Mouse (Mus musculus) thymus, adult 18-20 months (tissue): ENCODE measurements at regions not wholly inside any gene's neighbourhood (a gene's known extent, or its start where the extent isn't known, plus 50 kb on each side); places are given as distances from the start of the nearest gene placed in this dataset.

Experiments used
- DNase-seq, 2 experiments: peaks; one replicate each; pipeline ENCODE4 v3.0.0; 2022; ENCODE audit warnings: mixed read lengths in 2 of 2

- DNase-seq = no peak
Measured at GRCm38 (mm10) chr9:118204456-118204855, 54.5 kb upstream of the Cmc1 start.

GRCm38 (mm10) chr9:118206483-118206882 is 56.5 kb upstream of the Cmc1 start:
- no peak for DNase-seq

- DNase-seq = no peak
Measured at GRCm38 (mm10) chr9:118219696-118220095, 69.7 kb upstream of the Cmc1 start.

- no peak for DNase-seq
Measured at GRCm38 (mm10) chr9:118221186-118221585, 71.2 kb upstream of the Cmc1 start.

GRCm38 (mm10) chr9:118227401-118228061 is 77.6 kb upstream of the Cmc1 start:
- no peak for DNase-seq

GRCm38 (mm10) chr9:118228691-118229427 is 78.9 kb upstream of the Cmc1 start:
- DNase-seq = no peak

GRCm38 (mm10) chr9:118240711-118241110 is 90.7 kb upstream of the Cmc1 start:
- DNase-seq = no peak

GRCm38 (mm10) chr9:118246820-118247628 is 97.0 kb upstream of the Cmc1 start:
- DNase-seq = no peak

- DNase-seq = no peak
Measured at GRCm38 (mm10) chr9:118253829-118254228, 103.9 kb upstream of the Cmc1 start.

GRCm38 (mm10) chr9:118255200-118255733 is 105.3 kb upstream of the Cmc1 start:
- DNase-seq = no peak

- DNase-seq = no peak
Measured at GRCm38 (mm10) chr9:118255751-118256266, 105.8 kb upstream of the Cmc1 start.

GRCm38 (mm10) chr9:118266298-118266697 is 116.3 kb upstream of the Cmc1 start:
- DNase-seq = no peak

GRCm38 (mm10) chr9:118271681-118272080 is 121.7 kb upstream of the Cmc1 start:
- no peak for DNase-seq

GRCm38 (mm10) chr9:118272713-118273407 is 122.9 kb upstream of the Cmc1 start:
- no peak for DNase-seq

GRCm38 (mm10) chr9:118285481-118285880 is 135.5 kb upstream of the Cmc1 start:
- DNase-seq = no peak

- no peak for DNase-seq
Measured at GRCm38 (mm10) chr9:118287606-118288005, 137.6 kb upstream of the Cmc1 start.

- no peak for DNase-seq
Measured at GRCm38 (mm10) chr9:118292836-118293235, 142.9 kb upstream of the Cmc1 start.

GRCm38 (mm10) chr9:118294011-118294410 is 144.0 kb upstream of the Cmc1 start:
- no peak for DNase-seq

- no peak for DNase-seq
Measured at GRCm38 (mm10) chr9:118302785-118303384, 152.9 kb upstream of the Cmc1 start.

- DNase-seq = no peak
Measured at GRCm38 (mm10) chr9:118318357-118319140, 159.5 kb upstream of the Eomes start.

GRCm38 (mm10) chr9:118323796-118324195 is 154.2 kb upstream of the Eomes start:
- no peak for DNase-seq
